Mouse (Mus musculus): ENCODE results near the gene Rgs6. TPM values are rescaled to one million over a fixed set of nuclear protein-coding genes. Genes with fewer than 3 reads are reported as not detected.

Rgs6 gene
- polyA plus RNA-seq, 1 experiment from 2014 or later = 0.70 TPM

DNA sequence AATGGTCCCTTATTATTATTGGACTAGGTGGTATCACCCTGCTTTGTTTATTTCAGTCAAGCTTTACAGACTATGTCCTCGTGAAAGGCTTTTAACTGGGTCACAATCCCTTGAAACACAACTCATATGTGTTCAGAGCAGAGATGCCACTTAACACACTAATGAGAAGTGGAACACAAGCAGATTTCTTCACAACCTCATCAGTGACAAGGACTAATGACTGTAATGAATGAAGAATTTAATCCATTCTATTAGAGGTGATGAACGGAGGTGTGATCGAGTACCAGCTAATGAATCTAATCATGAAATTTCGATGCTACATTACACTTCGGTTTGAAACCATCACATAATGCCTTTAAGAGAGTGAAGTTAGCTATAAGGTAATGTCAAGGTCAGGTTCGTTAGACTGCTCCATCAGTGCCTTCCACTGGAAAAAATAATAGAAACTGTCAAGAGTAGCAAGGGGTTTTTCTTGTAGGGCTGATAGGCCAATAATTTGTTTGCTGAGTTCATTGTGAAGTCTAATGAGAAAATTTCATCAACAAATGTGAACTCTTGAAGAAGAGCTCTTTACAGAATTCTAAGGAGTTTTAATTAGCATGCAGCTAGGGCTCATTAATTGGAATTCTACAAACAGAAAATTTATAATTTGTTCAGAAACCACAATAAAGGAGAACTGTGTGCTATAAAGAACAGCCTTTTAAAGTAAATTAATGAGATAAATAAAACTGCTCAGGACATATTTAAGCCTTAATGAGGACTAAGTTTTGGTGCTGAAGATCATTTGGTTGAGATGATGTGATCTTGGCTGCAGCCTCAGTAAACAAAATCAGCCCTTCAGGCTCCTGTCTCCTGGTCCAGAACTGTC, 307.1 kb downstream of the Rgs6 start:
- 87% methylated on average over 6 of the region's 6 CpGs for WGBS
- ATAC-seq (replicated peaks; ENCODE audit: insufficient number of reproducible peaks, low FRiP score, low TSS enrichment, low read depth) = no peak

DNA sequence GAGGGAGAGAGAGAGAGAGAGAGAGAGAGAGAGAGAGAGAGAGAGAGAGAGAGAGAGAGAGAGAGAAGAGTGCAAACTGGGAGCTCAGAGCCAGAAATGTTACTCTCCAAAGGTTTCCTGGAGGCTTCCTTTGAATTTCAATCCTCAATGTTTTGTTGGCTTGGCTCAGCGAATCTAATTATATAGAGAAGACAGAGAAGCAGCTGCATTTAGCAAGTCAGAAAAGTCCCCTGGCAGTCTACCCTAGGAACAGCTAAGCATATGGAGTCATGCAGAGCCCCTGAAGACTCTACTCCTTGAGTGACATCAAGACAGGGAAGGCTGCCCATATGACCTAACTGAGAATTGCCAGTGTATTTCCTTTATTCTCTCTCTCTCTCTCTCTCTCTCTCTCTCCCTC, 317.7 kb downstream of the Rgs6 start:
- WGBS = 67% methylated on average over 1 of the region's 1 CpGs
- Histone ChIP-seq H3K4me1 (ENCODE audit: control insufficient read depth, insufficient read depth, low read length) (no peaks in the 10 kb centered on the region), H3K4me3 (ENCODE audit: low read depth, low read length) (no peak overlapping the region), H3K36me3 (replicated peaks; ENCODE audit: control insufficient read depth, insufficient read depth, low read depth, low read length) (no peaks in the 10 kb centered on the region), H3K27me3 (ENCODE audit: control insufficient read depth, insufficient read depth, low read length) (no peaks in the 10 kb centered on the region), H3K27ac (replicated peaks; ENCODE audit: low read depth, low read length) (no peak overlapping the region), H3K9me3 (replicated peaks; ENCODE audit: control insufficient read depth, low read length) (no peaks in the 10 kb centered on the region), H3K9ac (replicated peaks; ENCODE audit: low read length) (no peak overlapping the region), H3K4me2 (ENCODE audit: low read depth, low read length) (no peak overlapping the region)
- no peak for ATAC-seq (replicated peaks; ENCODE audit: insufficient number of reproducible peaks, low FRiP score, low TSS enrichment, low read depth)
- DNase-seq (ENCODE audit: low spot score) = no peak

More for the DNA sequence above, 307.1 kb downstream of the Rgs6 start:
- Histone ChIP-seq H3K4me3 (ENCODE audit: low read depth, low read length) (no peak overlapping the region), H3K4me1 (ENCODE audit: control insufficient read depth, insufficient read depth, low read length) (no peaks in the 10 kb centered on the region), H3K36me3 (replicated peaks; ENCODE audit: control insufficient read depth, insufficient read depth, low read depth, low read length) (no peaks in the 10 kb centered on the region), H3K27ac (replicated peaks; ENCODE audit: low read depth, low read length) (no peak overlapping the region), H3K27me3 (ENCODE audit: control insufficient read depth, insufficient read depth, low read length) (no peaks in the 10 kb centered on the region), H3K9me3 (replicated peaks; ENCODE audit: control insufficient read depth, low read length) (no peaks in the 10 kb centered on the region), H3K4me2 (ENCODE audit: low read depth, low read length) (no peak overlapping the region), H3K9ac (replicated peaks; ENCODE audit: low read length) (no peak overlapping the region)
- no peak for DNase-seq (ENCODE audit: low spot score)

GRCm38 (mm10) chr12:82910846-82911245, 322.8 kb downstream of the Rgs6 start:
- no peak overlapping the region for H3K4me2 ChIP-seq (ENCODE audit: low read depth, low read length)
- H3K4me1 ChIP-seq (ENCODE audit: control insufficient read depth, insufficient read depth, low read length) = no peaks in the 10 kb centered on the region
- H3K9ac ChIP-seq (replicated peaks; ENCODE audit: low read length) = no peak overlapping the region
- no peak overlapping the region for H3K27ac ChIP-seq (replicated peaks; ENCODE audit: low read depth, low read length)
- ATAC-seq (replicated peaks; ENCODE audit: insufficient number of reproducible peaks, low FRiP score, low TSS enrichment, low read depth) (no peak), DNase-seq (ENCODE audit: low spot score) (no peak)
- H3K36me3 ChIP-seq (replicated peaks; ENCODE audit: control insufficient read depth, insufficient read depth, low read depth, low read length) = no peaks in the 10 kb centered on the region
- no peaks in the 10 kb centered on the region for H3K9me3 ChIP-seq (replicated peaks; ENCODE audit: control insufficient read depth, low read length)
- 89% methylated on average over 2 of the region's 2 CpGs for WGBS
- no peak overlapping the region for H3K4me3 ChIP-seq (ENCODE audit: low read depth, low read length)
- no peaks in the 10 kb centered on the region for H3K27me3 ChIP-seq (ENCODE audit: control insufficient read depth, insufficient read depth, low read length)

GRCm38 (mm10) chr12:82914127-82914526, 326.0 kb downstream of the Rgs6 start:
- Histone ChIP-seq H3K36me3 (replicated peaks; ENCODE audit: control insufficient read depth, insufficient read depth, low read depth, low read length) (no peaks in the 10 kb centered on the region), H3K9ac (replicated peaks; ENCODE audit: low read length) (no peak overlapping the region), H3K27ac (replicated peaks; ENCODE audit: low read depth, low read length) (no peak overlapping the region), H3K27me3 (ENCODE audit: control insufficient read depth, insufficient read depth, low read length) (no peaks in the 10 kb centered on the region), H3K4me1 (ENCODE audit: control insufficient read depth, insufficient read depth, low read length) (no peaks in the 10 kb centered on the region), H3K9me3 (replicated peaks; ENCODE audit: control insufficient read depth, low read length) (no peaks in the 10 kb centered on the region), H3K4me3 (ENCODE audit: low read depth, low read length) (no peak overlapping the region), H3K4me2 (ENCODE audit: low read depth, low read length) (no peak overlapping the region)
- no peak for DNase-seq (ENCODE audit: low spot score)
- ATAC-seq (replicated peaks; ENCODE audit: insufficient number of reproducible peaks, low FRiP score, low TSS enrichment, low read depth) = no peak
- 76% methylated on average over 4 of the region's 4 CpGs for WGBS

DNA sequence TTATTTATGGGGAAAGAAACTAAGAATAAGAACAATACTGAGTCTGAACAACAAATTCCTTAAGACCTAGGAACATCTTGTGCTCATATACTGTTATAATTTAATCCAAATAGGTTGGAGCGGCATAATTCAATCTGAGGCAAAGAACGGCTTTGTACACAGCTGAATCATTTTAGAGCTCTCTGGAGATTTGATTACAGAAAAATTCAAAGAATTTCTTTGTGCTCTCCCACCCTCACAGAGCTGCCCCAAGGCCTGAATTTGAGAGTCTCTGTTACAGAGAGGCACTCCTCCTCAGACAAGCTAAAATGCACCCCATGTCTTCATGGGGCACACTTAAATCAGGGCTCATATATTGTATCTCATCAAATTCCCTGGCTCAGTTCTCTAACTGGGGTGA, 332.1 kb downstream of the Rgs6 start:
- Histone ChIP-seq H3K4me1 (ENCODE audit: control insufficient read depth, insufficient read depth, low read length) (no peaks in the 10 kb centered on the region), H3K36me3 (replicated peaks; ENCODE audit: control insufficient read depth, insufficient read depth, low read depth, low read length) (no peaks in the 10 kb centered on the region), H3K27me3 (ENCODE audit: control insufficient read depth, insufficient read depth, low read length) (no peaks in the 10 kb centered on the region), H3K27ac (replicated peaks; ENCODE audit: low read depth, low read length) (peak overlapping the region; percentile 59; the same call in 1 of the 2 replicates), H3K9me3 (replicated peaks; ENCODE audit: control insufficient read depth, low read length) (no peaks in the 10 kb centered on the region), H3K4me2 (ENCODE audit: low read depth, low read length) (no peak overlapping the region), H3K4me3 (ENCODE audit: low read depth, low read length) (no peak overlapping the region), H3K9ac (replicated peaks; ENCODE audit: low read length) (no peak overlapping the region)
- WGBS = 35% methylated on average over 2 of the region's 2 CpGs
- peak; percentile 72 for DNase-seq (ENCODE audit: low spot score)
- ATAC-seq (replicated peaks; ENCODE audit: insufficient number of reproducible peaks, low FRiP score, low TSS enrichment, low read depth) = 0 out of 2 replicates have a peak, but pooled peaks have one; percentile 48

GRCm38 (mm10) chr12:82921287-82922015, 333.4 kb downstream of the Rgs6 start:
- WGBS = 91% methylated on average over 20 of the region's 20 CpGs
- ATAC-seq (replicated peaks; ENCODE audit: insufficient number of reproducible peaks, low FRiP score, low TSS enrichment, low read depth) = no peak
- Histone ChIP-seq H3K4me2 (ENCODE audit: low read depth, low read length) (no peak overlapping the region), H3K4me3 (ENCODE audit: low read depth, low read length) (no peak overlapping the region), H3K9me3 (replicated peaks; ENCODE audit: control insufficient read depth, low read length) (no peaks in the 10 kb centered on the region), H3K27ac (replicated peaks; ENCODE audit: low read depth, low read length) (no peak overlapping the region), H3K36me3 (replicated peaks; ENCODE audit: control insufficient read depth, insufficient read depth, low read depth, low read length) (no peaks in the 10 kb centered on the region), H3K4me1 (ENCODE audit: control insufficient read depth, insufficient read depth, low read length) (no peaks in the 10 kb centered on the region), H3K27me3 (ENCODE audit: control insufficient read depth, insufficient read depth, low read length) (no peaks in the 10 kb centered on the region), H3K9ac (replicated peaks; ENCODE audit: low read length) (no peak overlapping the region)
- no peak for DNase-seq (ENCODE audit: low spot score)

DNA sequence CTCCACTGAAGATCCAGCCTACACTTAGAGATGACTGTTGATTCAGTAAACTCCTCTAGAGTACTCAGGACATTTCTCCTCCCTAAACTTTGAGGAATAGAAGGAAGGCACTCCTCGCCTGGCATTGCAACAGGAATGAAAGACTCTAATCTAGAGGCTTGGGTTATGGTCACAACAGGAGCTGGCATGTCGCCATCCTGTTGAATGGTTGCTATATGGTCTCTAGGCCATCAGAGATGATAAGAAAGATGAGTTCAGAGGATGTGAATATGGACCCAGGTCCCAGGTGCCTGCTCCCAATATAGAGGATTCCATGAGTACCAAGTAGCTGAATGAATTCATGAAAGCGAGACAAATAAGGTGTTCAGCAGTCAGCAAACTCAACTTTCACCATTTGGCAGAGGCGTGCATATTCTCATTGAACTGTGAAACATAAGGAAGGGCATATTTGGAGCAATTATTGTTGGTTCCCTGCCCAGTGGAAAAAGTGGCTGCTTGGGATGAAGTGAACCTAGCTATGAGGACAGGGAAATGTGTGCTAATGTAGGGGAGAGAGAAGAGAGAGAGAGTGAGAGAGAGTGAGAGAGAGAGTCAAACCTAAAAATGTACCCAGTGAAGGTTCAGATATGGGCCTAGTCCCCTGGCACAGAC, 334.9 kb downstream of the Rgs6 start:
- Histone ChIP-seq H3K27me3 (ENCODE audit: control insufficient read depth, insufficient read depth, low read length) (no peaks in the 10 kb centered on the region), H3K9ac (replicated peaks; ENCODE audit: low read length) (no peak overlapping the region), H3K27ac (replicated peaks; ENCODE audit: low read depth, low read length) (no peak overlapping the region), H3K4me3 (ENCODE audit: low read depth, low read length) (no peak overlapping the region), H3K9me3 (replicated peaks; ENCODE audit: control insufficient read depth, low read length) (no peaks in the 10 kb centered on the region), H3K36me3 (replicated peaks; ENCODE audit: control insufficient read depth, insufficient read depth, low read depth, low read length) (no peaks in the 10 kb centered on the region), H3K4me1 (ENCODE audit: control insufficient read depth, insufficient read depth, low read length) (no peaks in the 10 kb centered on the region), H3K4me2 (ENCODE audit: low read depth, low read length) (no peak overlapping the region)
- WGBS = 85% methylated on average over 4 of the region's 4 CpGs
- DNase-seq (ENCODE audit: low spot score) = no peak
- ATAC-seq (replicated peaks; ENCODE audit: insufficient number of reproducible peaks, low FRiP score, low TSS enrichment, low read depth) = no peak
